Mouse (Mus musculus): ENCODE data around the gene Defa26. TPM values are rescaled to one million over a fixed set of nuclear protein-coding genes. Genes with fewer than 3 reads are reported as not detected.
"Not testable (repeated sequence)": the region's sequence is repeated elsewhere in the genome, so short reads cannot be mapped to it uniquely, and the experiment has no call there.

Gene Defa26
- not detected in 2 replicates for polyA plus RNA-seq (2015; fragmentation: Nextera tagmentation; extraction: Ambion mirVana)

DNA sequence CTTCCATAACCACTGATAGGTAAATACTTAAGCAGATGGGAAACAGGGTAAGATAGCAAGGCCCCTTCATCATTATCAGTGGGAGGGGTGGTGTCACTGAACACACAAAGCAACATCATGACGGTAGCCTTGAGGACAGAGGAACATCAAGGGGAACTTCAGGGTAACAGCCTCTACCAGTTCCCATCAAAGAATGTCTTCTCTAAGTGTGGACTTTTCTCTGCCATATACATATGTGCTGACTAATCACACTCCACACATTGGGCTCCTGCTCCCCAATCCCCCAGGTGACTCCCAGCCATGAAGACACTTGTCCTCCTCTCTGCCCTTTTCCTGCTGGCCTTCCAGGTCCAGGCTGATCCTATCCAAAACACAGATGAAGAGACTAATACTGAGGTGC lies at the start of gene Defa26:
TSS of gene Defa26 (plus strand) at position 301 of the 400 bp plus-strand sequence.
- 100% methylated on average over 1 of the region's 1 CpGs for WGBS
- not testable (repeated sequence) for ATAC-seq (replicated peaks); H3K9ac ChIP-seq

DNA sequence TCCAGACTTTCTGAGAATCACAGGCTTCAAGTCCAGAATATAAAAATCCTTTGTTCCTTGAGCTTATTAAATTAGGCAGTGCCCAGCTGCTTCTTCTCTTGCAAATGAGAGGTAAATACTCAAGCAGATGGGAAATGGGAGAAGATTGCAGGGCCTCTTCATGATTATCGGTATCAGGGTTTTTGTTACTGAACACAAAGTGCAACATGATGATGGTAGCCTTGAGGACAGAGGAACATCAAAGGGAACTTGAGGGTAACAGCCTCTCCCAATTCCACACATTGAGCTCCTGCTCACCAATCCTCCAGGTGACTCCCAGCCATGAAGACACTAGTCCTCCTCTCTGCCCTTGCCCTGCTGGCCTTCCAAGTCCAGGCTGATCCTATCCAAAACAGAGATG lies 35.3 kb upstream of the Defa26 start, which contains the start of gene Defa28:
TSS of gene Defa28 (plus strand) at position 301 of the 400 bp plus-strand sequence.
- ATAC-seq (replicated peaks); H3K9ac ChIP-seq; H3K4me1 ChIP-seq; H3K4me2 ChIP-seq; H3K27ac ChIP-seq; H3K9me3 ChIP-seq; H3K36me3 ChIP-seq (replicated peaks); H3K27me3 ChIP-seq (replicated peaks); H3K4me3 ChIP-seq: not testable (repeated sequence)
- WGBS, result no CpG with 5 or more reads among the region's 1 CpGs

More for the DNA sequence above, at the start of gene Defa26:
- not testable (repeated sequence) for H3K4me3 ChIP-seq; H3K9me3 ChIP-seq; H3K36me3 ChIP-seq (replicated peaks); H3K4me1 ChIP-seq; H3K4me2 ChIP-seq; H3K27ac ChIP-seq; H3K27me3 ChIP-seq (replicated peaks)

DNA sequence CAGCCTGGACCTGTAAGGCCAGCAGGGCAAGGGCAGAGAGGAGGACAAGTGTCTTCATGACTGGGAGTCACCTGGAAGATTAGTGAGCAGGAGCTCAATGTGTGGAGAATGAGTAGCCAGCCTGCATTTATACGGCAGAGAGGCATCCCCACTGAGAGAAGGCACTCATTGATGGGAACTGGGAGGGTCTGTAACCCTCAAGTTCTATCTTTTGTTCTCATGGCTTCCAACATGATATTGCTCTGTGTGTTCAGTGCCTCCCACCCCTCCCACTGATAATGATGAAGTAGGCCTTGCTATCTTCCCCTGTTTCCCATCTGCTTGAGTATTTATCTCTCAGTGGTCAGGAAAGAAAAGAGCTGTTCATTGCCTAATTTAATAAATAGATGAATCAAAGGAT lies 23.6 kb upstream of the Defa26 start, which contains the start of gene Gm7861:
TSS of gene Gm7861 (minus strand) at position 101 of the 400 bp plus-strand sequence.
- H3K4me3 ChIP-seq; H3K4me2 ChIP-seq; ATAC-seq (replicated peaks); H3K27ac ChIP-seq; H3K9ac ChIP-seq; H3K4me1 ChIP-seq; H3K36me3 ChIP-seq (replicated peaks); H3K27me3 ChIP-seq (replicated peaks); H3K9me3 ChIP-seq: not testable (repeated sequence)
- no CpG with 5 or more reads among the region's 1 CpGs for WGBS

DNA sequence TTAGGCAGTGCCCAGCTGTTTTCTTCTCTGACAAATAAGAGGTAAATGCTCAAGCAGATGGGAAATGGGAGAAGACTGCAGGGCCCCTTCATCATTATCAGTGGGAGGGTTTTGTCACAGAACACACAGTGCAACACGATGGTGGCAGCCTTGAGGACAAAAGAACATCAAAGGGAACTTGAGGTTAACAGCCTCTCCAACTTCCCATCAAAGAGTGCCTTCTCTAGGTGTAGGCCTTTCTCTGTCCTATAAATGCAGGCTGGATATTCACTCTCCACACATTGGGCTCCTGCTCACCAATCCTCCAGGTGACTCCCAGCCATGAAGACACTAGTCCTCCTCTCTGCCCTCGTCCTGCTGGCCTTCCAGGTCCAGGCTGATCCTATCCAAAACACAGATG lies 37.5 kb downstream of the Defa26 start, which contains the start of gene Defa17:
TSS of gene Defa17 (plus strand) at position 301 of the 400 bp plus-strand sequence.
- not testable (repeated sequence) for H3K27ac ChIP-seq; H3K4me1 ChIP-seq; H3K9me3 ChIP-seq; H3K27me3 ChIP-seq (replicated peaks); H3K4me3 ChIP-seq; H3K4me2 ChIP-seq; H3K9ac ChIP-seq; ATAC-seq (replicated peaks); H3K36me3 ChIP-seq (replicated peaks)
- 57% methylated on average over 1 of the region's 2 CpGs for WGBS

DNA sequence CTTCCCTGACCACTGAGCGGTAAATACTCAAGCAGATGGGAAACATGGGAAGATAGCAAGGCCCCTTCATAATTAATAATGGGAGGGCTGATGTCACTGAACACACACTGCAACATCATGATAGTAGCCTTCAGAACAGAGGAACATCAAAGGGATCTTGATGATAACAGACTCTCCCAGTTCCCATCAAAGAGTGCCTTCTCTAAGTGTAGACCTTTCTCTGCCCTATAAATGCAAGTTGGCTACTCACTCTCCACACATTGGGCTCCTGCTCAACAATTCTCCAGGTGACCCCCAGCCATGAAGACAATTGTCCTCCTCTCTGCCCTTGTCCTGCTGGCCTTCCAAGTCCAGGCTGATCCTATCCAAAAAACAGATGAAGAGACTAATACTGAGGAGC lies 47.5 kb downstream of the Defa26 start, which contains the start of gene Defa34:
TSS of gene Defa34 (plus strand) at position 301 of the 400 bp plus-strand sequence.
- ATAC-seq (replicated peaks); H3K4me2 ChIP-seq; H3K27me3 ChIP-seq (replicated peaks); H3K4me1 ChIP-seq; H3K9me3 ChIP-seq; H3K36me3 ChIP-seq (replicated peaks); H3K9ac ChIP-seq; H3K4me3 ChIP-seq; H3K27ac ChIP-seq: not testable (repeated sequence)
- WGBS, result 67% methylated on average over 1 of the region's 1 CpGs

Other genes with a start within 250 kb of the Defa26 start
- gene Defa2, start 239.7 kb upstream of the Defa26 start, polyA plus RNA-seq (2015; fragmentation: Nextera tagmentation; extraction: Ambion mirVana), result not detected in 2 replicates
- not detected in 2 replicates for gene Defa33, start 226.4 kb upstream of the Defa26 start, polyA plus RNA-seq (2015; fragmentation: Nextera tagmentation; extraction: Ambion mirVana)
- gene Defa36, start 190.8 kb upstream of the Defa26 start, polyA plus RNA-seq (2015; fragmentation: Nextera tagmentation; extraction: Ambion mirVana), result not detected in 2 replicates
- not detected in 2 replicates for gene Gm7849, start 161.6 kb upstream of the Defa26 start, polyA plus RNA-seq (2015; fragmentation: Nextera tagmentation; extraction: Ambion mirVana)
- gene Defa20, start 108.9 kb upstream of the Defa26 start, polyA plus RNA-seq (2015; fragmentation: Nextera tagmentation; extraction: Ambion mirVana), result not detected in 2 replicates
- gene Defa32, start 89.2 kb upstream of the Defa26 start, polyA plus RNA-seq (2015; fragmentation: Nextera tagmentation; extraction: Ambion mirVana), result not detected in 2 replicates
- gene Defa37, start 52.8 kb upstream of the Defa26 start, polyA plus RNA-seq (2015; fragmentation: Nextera tagmentation; extraction: Ambion mirVana), result not detected in 2 replicates
- not detected in 2 replicates for gene Defa28, start 35.2 kb upstream of the Defa26 start, polyA plus RNA-seq (2015; fragmentation: Nextera tagmentation; extraction: Ambion mirVana)
- not detected in 2 replicates for gene Gm7861, start 23.7 kb upstream of the Defa26 start, polyA plus RNA-seq (2015; fragmentation: Nextera tagmentation; extraction: Ambion mirVana)
- not detected in 2 replicates for gene Defa17, start 37.6 kb downstream of the Defa26 start, polyA plus RNA-seq (2015; fragmentation: Nextera tagmentation; extraction: Ambion mirVana)
- gene Defa34, start 47.6 kb downstream of the Defa26 start, polyA plus RNA-seq (2015; fragmentation: Nextera tagmentation; extraction: Ambion mirVana), result not detected in 2 replicates
- gene AY761184, start 85.5 kb downstream of the Defa26 start, polyA plus RNA-seq (2015; fragmentation: Nextera tagmentation; extraction: Ambion mirVana), result not detected in 2 replicates
- not detected in 2 replicates for gene Defa24, start 116.3 kb downstream of the Defa26 start, polyA plus RNA-seq (2015; fragmentation: Nextera tagmentation; extraction: Ambion mirVana)
- not detected in 2 replicates for gene Defb50, start 205.4 kb downstream of the Defa26 start, polyA plus RNA-seq (2015; fragmentation: Nextera tagmentation; extraction: Ambion mirVana)
- gene Defb2, start 221.7 kb downstream of the Defa26 start, polyA plus RNA-seq (2015; fragmentation: Nextera tagmentation; extraction: Ambion mirVana), result not detected in 2 replicates
- gene Defb10, start 240.7 kb downstream of the Defa26 start, polyA plus RNA-seq (2015; fragmentation: Nextera tagmentation; extraction: Ambion mirVana), result not detected in 2 replicates

All from midbrain, embryonic 15.5 days (tissue).